Comparison of ENCODE assay signal across 8 mouse cellular contexts in the genomic region with DNA sequence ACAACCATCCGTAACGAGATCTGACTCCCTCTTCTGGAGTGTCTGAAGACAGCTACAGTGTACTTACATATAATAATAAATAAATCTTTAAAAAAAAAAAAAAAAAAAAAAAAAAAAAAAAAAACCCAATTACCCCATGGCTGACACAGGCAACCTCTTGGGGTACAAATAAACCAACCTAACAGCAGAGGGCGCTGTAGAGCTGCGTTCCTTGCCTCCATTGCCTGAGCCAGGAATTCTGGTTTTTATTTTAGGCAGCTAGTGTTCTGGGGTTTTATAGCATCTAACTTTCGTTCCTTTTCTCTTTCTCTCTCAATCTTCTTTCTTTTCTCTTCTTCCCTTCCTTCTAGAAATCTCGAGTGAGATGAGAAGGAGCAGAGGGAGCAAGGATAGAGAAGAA. TPM values are rescaled to one million over a fixed set of nuclear protein-coding genes. Genes with fewer than 3 reads are reported as not detected.
DNase-seq lines count a peak whose midpoint lies in the region; TF ChIP-seq lines count a peak whose summit lies in the region.
"Not testable (repeated sequence)": the region's sequence is repeated elsewhere in the genome, so short reads cannot be mapped to it uniquely, and the experiment has no call there.

No protein-coding gene starts in this region.

- not testable (repeated sequence) for H3K4me1 ChIP-seq in cortical plate, adult 2 months (ENCODE audit: control insufficient read depth, insufficient read depth, low read length)

- not testable (repeated sequence) for H3K27ac ChIP-seq in cortical plate, adult 2 months (ENCODE audit: insufficient read depth, low read length)

- TF ChIP-seq POLR2A in cortical plate, adult 2 months (IDR thresholded peaks at IDR 0.05; ENCODE audit: extremely low read depth, insufficient read depth, low read length); myocyte (IDR thresholded peaks at IDR 0.05; ENCODE audit: insufficient read length, low read depth): not testable (repeated sequence)

- H3K4me3 ChIP-seq in cortical plate, adult 2 months (ENCODE audit: insufficient read depth, low read length); myocyte: not testable (repeated sequence)

- not testable (repeated sequence) for H3K79me2 ChIP-seq in myocyte (ENCODE audit: control insufficient read depth, insufficient read depth)

- TF ChIP-seq CTCF in cortical plate, adult 2 months (IDR thresholded peaks at IDR 0.05; ENCODE audit: extremely low read depth, insufficient read depth, low read length): peak; percentile 89

- intact Hi-C loops in gastrocnemius, postnatal 36 days (cut with DNase I); left cerebral cortex, postnatal 4 days (cut with DNase I): not testable (repeated sequence)

- DNase-seq in A20 (ENCODE audit: low read depth, low spot score): peak; percentile 63
- peak; percentile 54 for DNase-seq in adrenal gland, adult 8-10 months
- DNase-seq in gastrocnemius, postnatal 36 days: peak; percentile 51 to 68
- peak; percentile 60 to 85 for DNase-seq in kidney, adult 8-10 months
- DNase-seq in left cerebral cortex, postnatal 4 days: peak; percentile 70
- DNase-seq in splenic B cell, adult 2 months (ENCODE audit: low read depth, low spot score): peak; percentile 92

- H3ac ChIP-seq in myocyte (ENCODE audit: control insufficient read depth, insufficient read length): not testable (repeated sequence)

- peak overlapping the region; percentile 32 for H3K4me2 ChIP-seq in myocyte (ENCODE audit: low read depth)

- H3K36me3 ChIP-seq in myocyte (ENCODE audit: control insufficient read depth, insufficient read depth); splenic B cell, adult 2 months (ENCODE audit: control insufficient read depth, insufficient read depth, low read length, poor library complexity, severe bottlenecking): not testable (repeated sequence)

- H3K27me3 ChIP-seq in myocyte (ENCODE audit: control insufficient read depth, insufficient read depth, insufficient read length); splenic B cell, adult 2 months (ENCODE audit: control insufficient read depth, insufficient read depth, low read length, poor library complexity, severe bottlenecking): not testable (repeated sequence)

RNA-seq across cellular contexts. Expression of a gene that starts 4.7 kb away (rescaled TPM):
- 10 to 100 TPM; 22.2 to 28.3 (median 24.9) TPM for total RNA-seq in adrenal gland, adult 8-10 months (2022)
- polyA plus RNA-seq in cortical plate, adult 2 months (2012; rRNA removed): 47.9 and 49.7 TPM in 2 replicates
- total RNA-seq in gastrocnemius, postnatal 36 days (2021): 10 to 100 TPM; 42.0 to 43.4 TPM
- total RNA-seq in left cerebral cortex, postnatal 4 days (2021): 10 to 100 TPM; 70.6 to 71.8 TPM
- polyA plus RNA-seq in myocyte (2012; fragmentation: generic; extraction: Trizol): 19.8 TPM

RNA-seq across cellular contexts. Expression of a gene that starts 5.8 kb away (rescaled TPM):
- 1 to 10 TPM in 3 of 4 experiments, under 1 TPM in 1; 0.96 to 6.4 (median 4.0) TPM for total RNA-seq in adrenal gland, adult 8-10 months (2022)
- 0.15 and 0.21 TPM in 2 replicates for polyA plus RNA-seq in cortical plate, adult 2 months (2012; rRNA removed)
- under 1 TPM in 1 of 2 experiments, not detected in 1; 0.03 TPM for total RNA-seq in gastrocnemius, postnatal 36 days (2021)
- under 1 TPM; 0.10 to 0.24 TPM for total RNA-seq in left cerebral cortex, postnatal 4 days (2021)
- polyA plus RNA-seq in myocyte (2012; fragmentation: generic; extraction: Trizol): 0.08 TPM

RNA-seq across cellular contexts. Expression of a gene that starts 42.1 kb away (rescaled TPM):
- 10 to 100 TPM; 31.1 to 42.8 (median 35.9) TPM for total RNA-seq in adrenal gland, adult 8-10 months (2022)
- polyA plus RNA-seq in cortical plate, adult 2 months (2012; rRNA removed): 27.7 and 29.5 TPM in 2 replicates
- 10 to 100 TPM; 33.5 to 37.9 TPM for total RNA-seq in gastrocnemius, postnatal 36 days (2021)
- 10 to 100 TPM; 22.8 to 23.1 TPM for total RNA-seq in left cerebral cortex, postnatal 4 days (2021)
- 36.3 TPM for polyA plus RNA-seq in myocyte (2012; fragmentation: generic; extraction: Trizol)

RNA-seq across cellular contexts. Expression of a gene that starts 57.7 kb away (rescaled TPM):
- total RNA-seq in adrenal gland, adult 8-10 months (2022): 10 to 100 TPM; 23.3 to 36.4 (median 31.8) TPM
- polyA plus RNA-seq in cortical plate, adult 2 months (2012; rRNA removed): 70.2 and 71.5 TPM in 2 replicates
- 1 to 10 TPM; 5.4 to 6.6 TPM for total RNA-seq in gastrocnemius, postnatal 36 days (2021)
- total RNA-seq in left cerebral cortex, postnatal 4 days (2021): 100 to 1,000 TPM; 107 to 111 TPM
- polyA plus RNA-seq in myocyte (2012; fragmentation: generic; extraction: Trizol): 41.9 TPM
